Mouse (Mus musculus): ENCODE measurements around the gene Lekr1.

The Lekr1 gene

DNA sequence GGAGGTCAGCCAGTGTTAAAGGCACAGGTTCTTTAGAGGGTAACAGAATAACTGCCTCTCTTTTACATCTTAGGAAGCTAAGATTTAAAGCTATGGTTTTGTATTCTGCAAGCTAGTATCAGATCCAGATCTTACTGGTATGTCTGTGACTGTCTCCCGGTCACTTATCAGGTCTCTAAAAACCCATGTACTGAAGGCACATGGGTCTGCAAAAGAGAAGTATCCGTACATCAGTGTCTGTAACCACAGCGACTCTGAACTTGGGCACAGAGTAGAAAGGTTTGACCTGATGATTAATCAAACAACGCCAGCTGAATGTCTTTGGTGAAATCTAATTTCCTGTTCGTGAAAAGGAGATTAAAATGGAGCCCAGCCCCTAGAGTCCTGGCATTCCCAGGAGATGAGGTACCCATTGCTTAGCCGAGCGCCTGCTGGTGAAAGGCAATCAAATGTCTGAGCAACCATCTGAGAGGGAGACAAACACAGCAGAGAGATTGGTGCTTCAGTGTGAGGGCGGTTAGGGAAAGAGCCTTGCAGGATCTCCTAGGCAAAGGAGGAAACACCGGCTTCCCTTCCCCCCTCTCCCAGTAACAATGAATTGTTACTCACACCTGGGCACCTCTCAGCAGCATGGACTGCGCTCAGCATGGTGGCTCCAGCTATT lies 205.7 kb downstream of the Lekr1 start:
- in situ Hi-C loops (cut with MboI), result no loop called here

- in situ Hi-C loops (cut with MboI), result no loop called here
Measured at GRCm38 (mm10) chr3:65873093-65873830, 207.2 kb downstream of the Lekr1 start.

All from mature B cell (primary cell).